Mouse (Mus musculus) colon, adult 2 months (tissue): ENCODE data around the gene Rps19bp1. TPM values are rescaled to one million over a fixed set of nuclear protein-coding genes. Genes with fewer than 3 reads are reported as not detected.

ENCODE experiments used
- polyA plus RNA-seq: library from polyadenylated mRNA; depleted of rRNA; stranded (reverse); fragments of >200 nt; gene quantifications from 2 replicates; pipeline ENCODE4 v1.2.3, GENCODE M21; 2012; rRNA removed

Gene Rps19bp1
- polyA plus RNA-seq: 21.8 and 27.8 TPM in 2 replicates

GRCm38 (mm10) chr15:80263610-80264575 is at the start of gene Rps19bp1:
Gene Rps19bp1, minus strand, starts transcription at chr15:80264315.

DNA sequence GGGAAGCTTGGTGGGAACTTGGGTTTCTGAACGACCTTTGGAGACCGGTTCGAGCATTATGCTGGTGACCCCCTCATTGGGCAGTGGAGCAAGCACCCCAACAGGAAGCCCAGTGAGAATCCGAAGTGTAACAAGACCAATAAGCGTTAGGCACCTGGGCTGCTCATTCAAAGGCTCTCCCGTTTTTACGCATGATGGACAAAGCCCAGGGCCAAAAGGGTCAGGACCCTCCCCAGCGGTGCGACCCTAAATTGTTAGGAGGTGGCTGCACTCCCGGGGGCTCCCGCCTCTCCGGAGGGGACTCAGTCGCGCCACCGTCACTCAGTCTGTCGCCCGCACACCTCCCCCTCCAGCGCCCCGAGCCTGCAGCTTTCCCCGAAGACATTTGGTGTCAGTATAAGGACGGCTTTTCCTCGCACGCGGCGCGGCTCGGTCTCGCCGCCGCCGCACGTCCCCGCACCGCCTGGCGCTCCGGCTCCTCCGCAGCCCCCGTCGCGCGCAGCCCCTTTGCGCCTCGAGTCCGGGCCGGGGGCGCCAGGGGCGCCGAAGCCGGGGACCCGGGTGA is 22.8 kb upstream of the Rps19bp1 start, which contains the start of gene Cacna1i:
Gene Cacna1i, plus strand, starts transcription at position 388 of the 565 bp plus-strand sequence.

GRCm38 (mm10) chr15:80254847-80255645 is 9.1 kb downstream of the Rps19bp1 start, which contains the start of gene Atf4:
Gene Atf4, plus strand, starts transcription at chr15:80255184.

DNA sequence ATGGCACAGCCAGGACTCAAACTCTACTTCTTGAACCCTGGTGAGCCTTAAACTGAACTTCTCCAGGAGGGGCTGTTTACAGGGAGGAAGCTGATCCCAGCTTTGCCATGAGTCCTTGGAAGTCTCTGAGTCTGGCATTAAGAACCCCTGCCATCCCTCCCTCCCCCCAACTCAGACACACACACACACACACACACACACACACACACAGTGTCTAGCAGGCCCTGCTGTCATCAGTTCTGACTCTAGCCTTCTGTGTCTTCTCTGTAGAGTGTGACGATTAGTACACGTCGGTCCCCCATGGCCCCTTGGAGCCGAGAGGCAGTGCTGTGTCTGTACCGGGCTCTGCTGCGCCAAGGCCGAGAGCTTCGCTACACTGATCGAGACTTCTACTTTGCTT is 28.6 kb downstream of the Rps19bp1 start, which contains the start of gene AC140267.1:
Gene AC140267.1, plus strand, starts transcription at position 301 of the 400 bp plus-strand sequence.

DNA sequence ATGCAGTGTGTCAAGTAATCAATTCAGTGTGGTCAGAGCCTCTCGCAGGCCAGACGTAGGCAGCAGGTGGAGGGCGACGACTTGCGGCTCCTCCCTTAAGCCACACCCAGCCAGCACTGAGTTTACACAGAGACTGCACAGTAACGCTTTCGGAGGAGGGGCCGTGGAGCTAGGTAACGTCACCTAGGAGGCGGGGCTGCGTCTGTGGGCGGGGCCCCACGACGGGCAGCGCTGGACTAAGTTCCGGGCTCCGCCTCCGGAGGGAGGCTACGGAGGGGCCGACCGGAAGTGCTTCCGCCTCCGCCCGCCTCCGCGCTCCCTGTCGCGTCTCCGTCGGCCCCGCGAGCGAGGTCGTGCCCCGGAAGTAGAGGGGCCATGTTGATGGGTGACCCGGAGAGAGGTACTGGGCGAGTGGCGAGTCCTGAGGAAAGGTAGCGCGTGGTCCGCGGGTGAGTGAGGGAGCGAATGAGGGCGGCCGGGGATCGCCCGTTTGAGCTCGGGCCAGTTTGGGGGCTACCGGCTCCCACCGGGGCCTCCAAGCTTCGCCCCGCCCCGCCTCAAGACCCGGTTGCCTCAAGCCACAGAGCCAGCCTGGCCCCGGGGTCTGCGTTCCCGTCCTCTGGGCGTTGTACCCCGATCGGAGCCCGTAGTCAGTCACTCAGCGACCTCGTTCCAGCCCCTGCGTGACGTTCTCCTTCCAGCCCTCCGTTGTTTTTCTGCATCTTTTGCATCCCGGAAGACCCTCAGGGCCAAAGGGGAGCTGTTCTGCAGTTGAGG is 30.2 kb downstream of the Rps19bp1 start, which contains the start of gene Mief1:
Gene Mief1, plus strand, starts transcription at position 286 of the 777 bp plus-strand sequence.

Other genes starting within 250 kb of the Rps19bp1 start
- gene Pdgfb, start 249.3 kb downstream of the Rps19bp1 start, polyA plus RNA-seq: 12.8 and 18.8 TPM in 2 replicates
- 22.7 and 28.6 TPM in 2 replicates for gene Syngr1, start 173.0 kb downstream of the Rps19bp1 start, polyA plus RNA-seq
- 577 and 748 TPM in 2 replicates for gene Rpl3, start 172.4 kb downstream of the Rps19bp1 start, polyA plus RNA-seq
- 34.8 and 35.4 TPM in 2 replicates for gene Tab1, start 131.2 kb downstream of the Rps19bp1 start, polyA plus RNA-seq
- gene Mgat3, start 90.6 kb downstream of the Rps19bp1 start, polyA plus RNA-seq: 68.4 and 79.7 TPM in 2 replicates
- gene Mief1, start 30.3 kb downstream of the Rps19bp1 start, polyA plus RNA-seq: 15.6 and 16.7 TPM in 2 replicates
- not detected in 2 replicates for gene AC140267.1, start 28.5 kb downstream of the Rps19bp1 start, polyA plus RNA-seq
- gene Atf4, start 9.1 kb downstream of the Rps19bp1 start, polyA plus RNA-seq: 134 and 164 TPM in 2 replicates
- gene Cacna1i, start 22.9 kb upstream of the Rps19bp1 start, polyA plus RNA-seq: 0.46 and 0.78 TPM in 2 replicates